Mouse (Mus musculus): Measurements from ENCODE around the gene Olfr1462. TPM values are rescaled to one million over a fixed set of nuclear protein-coding genes. Genes with fewer than 3 reads are reported as not detected.

Gene Olfr1462
- polyA plus RNA-seq (2012; rRNA removed; ENCODE audit: low replicate concordance), result not detected in 2 replicates

DNA sequence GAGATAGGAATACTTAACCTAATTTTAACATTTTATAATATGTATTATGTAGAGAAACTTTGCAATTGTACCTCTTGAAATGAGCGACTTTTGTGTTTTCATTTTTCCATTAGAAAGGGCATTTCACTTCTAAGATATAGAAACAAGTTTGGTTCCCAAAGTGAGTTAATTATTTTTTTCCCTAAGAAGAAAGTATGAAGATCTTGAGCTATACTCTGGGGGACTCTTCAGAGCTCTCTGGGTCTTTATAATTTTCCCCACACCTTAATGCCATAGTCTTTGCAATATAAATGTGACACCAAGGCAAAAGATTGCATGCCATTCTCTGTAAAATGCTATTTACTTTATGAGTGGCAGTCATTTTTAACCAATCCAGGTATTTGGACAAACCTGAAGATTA lies at the start of gene Olfr1462:
Gene Olfr1462, plus strand, starts transcription at position 301 of the 400 bp plus-strand sequence.

DNA sequence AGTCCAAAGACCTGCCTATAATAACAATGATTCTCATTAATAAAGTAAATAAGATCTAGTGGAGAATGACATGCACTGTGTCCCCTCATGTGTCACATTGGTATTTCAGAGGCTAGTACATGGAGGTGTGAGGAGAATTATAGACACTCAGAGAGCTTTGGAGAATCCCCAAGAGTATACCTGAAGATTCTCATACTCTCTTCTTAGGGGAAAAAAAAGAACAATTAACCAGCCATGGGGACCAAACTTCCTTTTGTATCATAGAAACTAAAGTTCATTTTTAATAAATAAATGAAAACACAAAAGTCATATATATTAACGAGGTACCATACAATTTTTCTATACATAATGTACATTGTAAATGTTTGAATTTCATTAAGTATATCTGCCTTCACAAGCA lies 36.1 kb upstream of the Olfr1462 start, which contains the start of gene Olfr1459:
Gene Olfr1459, minus strand, starts transcription at position 101 of the 400 bp plus-strand sequence.

DNA sequence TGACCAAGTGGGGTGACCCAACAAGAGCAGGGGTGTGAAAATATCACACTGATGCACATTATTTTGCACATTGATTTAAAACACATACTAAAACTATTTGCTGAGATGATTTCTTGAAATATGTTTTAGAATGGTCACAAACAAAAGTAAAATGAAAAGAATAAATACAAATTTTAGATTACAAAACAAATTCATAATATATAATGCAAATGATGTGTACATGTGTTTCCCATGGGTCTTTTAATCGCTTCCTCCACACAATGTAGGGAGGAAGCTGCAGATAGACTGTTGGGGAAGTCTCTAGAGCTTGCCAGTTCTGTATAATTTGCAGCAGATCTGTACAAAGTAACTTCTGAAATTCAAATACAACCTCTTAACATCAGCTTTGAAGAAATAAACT lies 22.8 kb upstream of the Olfr1462 start, which contains the start of gene Olfr1461:
Gene Olfr1461, plus strand, starts transcription at position 301 of the 400 bp plus-strand sequence.

GRCm38 (mm10) chr19:13231028-13231427 lies 45.5 kb downstream of the Olfr1462 start, which contains the start of gene Olfr1463:
TSS of gene Olfr1463 (plus strand) at chr19:13231328.

Other genes starting within 250 kb of the Olfr1462 start
- not detected in 2 replicates for gene Olfr1450, start 235.5 kb upstream of the Olfr1462 start, polyA plus RNA-seq (2012; rRNA removed; ENCODE audit: low replicate concordance)
- gene Olfr1451, start 190.7 kb upstream of the Olfr1462 start, polyA plus RNA-seq (2012; rRNA removed; ENCODE audit: low replicate concordance), result not detected in 2 replicates
- gene Olfr1453, start 157.4 kb upstream of the Olfr1462 start, polyA plus RNA-seq (2012; rRNA removed; ENCODE audit: low replicate concordance), result not detected in 2 replicates
- not detected in 2 replicates for gene Olfr1454, start 125.1 kb upstream of the Olfr1462 start, polyA plus RNA-seq (2012; rRNA removed; ENCODE audit: low replicate concordance)
- gene Olfr1457, start 87.8 kb upstream of the Olfr1462 start, polyA plus RNA-seq (2012; rRNA removed; ENCODE audit: low replicate concordance), result not detected in 2 replicates
- gene Olfr1458, start 79.0 kb upstream of the Olfr1462 start, polyA plus RNA-seq (2012; rRNA removed; ENCODE audit: low replicate concordance), result not detected in 2 replicates
- gene Olfr1459, start 36.2 kb upstream of the Olfr1462 start, polyA plus RNA-seq (2012; rRNA removed; ENCODE audit: low replicate concordance), result not detected in 2 replicates
- not detected in 2 replicates for gene Olfr1461, start 22.7 kb upstream of the Olfr1462 start, polyA plus RNA-seq (2012; rRNA removed; ENCODE audit: low replicate concordance)
- not detected in 2 replicates for gene Olfr1463, start 45.6 kb downstream of the Olfr1462 start, polyA plus RNA-seq (2012; rRNA removed; ENCODE audit: low replicate concordance)
- gene Olfr1465, start 129.8 kb downstream of the Olfr1462 start, polyA plus RNA-seq (2012; rRNA removed; ENCODE audit: low replicate concordance), result not detected in 2 replicates
- not detected in 2 replicates for gene Olfr1466, start 153.1 kb downstream of the Olfr1462 start, polyA plus RNA-seq (2012; rRNA removed; ENCODE audit: low replicate concordance)
- gene Olfr1467, start 176.5 kb downstream of the Olfr1462 start, polyA plus RNA-seq (2012; rRNA removed; ENCODE audit: low replicate concordance), result not detected in 2 replicates
- gene Olfr1469, start 222.1 kb downstream of the Olfr1462 start, polyA plus RNA-seq (2012; rRNA removed; ENCODE audit: low replicate concordance), result not detected in 2 replicates